Mouse (Mus musculus) lung, embryonic 14.5 days (tissue): ENCODE results near the gene Zdhhc19. TPM values are rescaled to one million over a fixed set of nuclear protein-coding genes. Genes with fewer than 3 reads are reported as not detected.
A peak's percentile ranks its signal among the peaks of the same experiment; 100 is the strongest.

Source experiments
- ATAC-seq: fragments of 200-750 bp; cut with Nextera tagmentation; 2 replicates; pipeline ENCODE4 v1.8.0; 2017; ENCODE audit warnings: mild to moderate bottlenecking, moderate TSS enrichment, moderate library complexity; ENCODE audit not compliant: insufficient read depth
- DNase-seq: peaks from one replicate; pipeline ENCODE4 v3.0.0-alpha.2; 2015
- H3K27ac ChIP-seq: fragments of 300-500 bp; sonication (generic); 2 replicates; pipeline ENCODE4 v1.5.1; 2014; ENCODE audit warnings: low read depth, mild to moderate bottlenecking, moderate library complexity
- H3K27me3 ChIP-seq: fragments of 300-500 bp; sonication (generic); 2 replicates; pipeline ENCODE4 v1.6.1; 2014; ENCODE audit warnings: low read length, control low read depth; ENCODE audit not compliant: insufficient read depth
- H3K36me3 ChIP-seq: fragments of 300-500 bp; sonication (generic); 2 replicates; pipeline ENCODE4 v1.6.1; 2014; ENCODE audit warnings: control low read depth; ENCODE audit not compliant: insufficient read depth
- H3K4me1 ChIP-seq: fragments of 300-500 bp; sonication (generic); 2 replicates; pipeline ENCODE4 v1.6.1; 2014; ENCODE audit warnings: antibody characterized with exemption, control low read depth; ENCODE audit not compliant: insufficient read depth
- H3K4me2 ChIP-seq: fragments of 300-500 bp; sonication (generic); 2 replicates; pipeline ENCODE4 v1.6.1; 2014; ENCODE audit warnings: mild to moderate bottlenecking
- H3K4me3 ChIP-seq: fragments of 300-500 bp; sonication (generic); 2 replicates; pipeline ENCODE4 v1.5.1; 2014; ENCODE audit warnings: low read depth, low read length
- H3K9ac ChIP-seq: fragments of 300-500 bp; sonication (generic); 2 replicates; pipeline ENCODE4 v1.6.1; 2014
- H3K9me3 ChIP-seq: fragments of 300-500 bp; sonication (generic); 2 replicates; pipeline ENCODE4 v1.6.1; 2016; ENCODE audit warnings: low read depth, low read length, control low read depth
- CTCF ChIP-seq: IDR thresholded peaks from 2 replicates; pipeline ENCODE4 v1.5.1; 2016; ENCODE audit warnings: antibody characterized with exemption, low read depth
- WGBS: fragments of 180-500 bp; shearing (Covaris S2); extraction: QIAGEN DNeasy Blood & Tissue Kit; methylation state at CpG from one replicate; pipeline ENCODE4 v1.1.7; 2014; 5-methylcytosine and 5-hydroxymethylcytosine counted together
- polyA plus RNA-seq: library from polyadenylated mRNA; unstranded; fragments of >200 nt; fragmentation: Nextera tagmentation; extraction: Ambion mirVana; gene quantifications from 2 replicates; pipeline ENCODE4 v1.2.1, GENCODE M21; 2014

Gene Zdhhc19
- polyA plus RNA-seq, 1 experiment from 2014 or later = not detected

DNA sequence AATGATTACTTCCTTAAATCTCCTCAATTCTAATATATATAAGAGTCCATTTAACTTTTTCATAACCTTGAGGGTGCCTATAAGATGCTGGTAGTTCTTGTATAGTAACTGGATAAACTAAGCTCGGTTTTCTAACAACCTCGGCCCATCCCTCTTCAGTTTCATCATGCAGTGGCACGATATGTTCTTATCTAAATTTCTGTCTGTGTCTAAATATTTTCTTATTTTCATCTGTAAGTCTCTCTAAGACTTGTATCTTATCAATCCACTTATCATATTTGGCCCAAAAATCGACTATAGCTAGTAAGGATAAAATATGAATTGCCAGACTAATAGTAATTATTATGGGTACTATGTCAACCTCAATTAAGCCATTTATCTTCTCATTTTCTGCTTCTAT, 90.4 kb downstream of the Zdhhc19 start:
- 71% methylated on average over 4 of the region's 4 CpGs for WGBS
- ATAC-seq = no peak

DNA sequence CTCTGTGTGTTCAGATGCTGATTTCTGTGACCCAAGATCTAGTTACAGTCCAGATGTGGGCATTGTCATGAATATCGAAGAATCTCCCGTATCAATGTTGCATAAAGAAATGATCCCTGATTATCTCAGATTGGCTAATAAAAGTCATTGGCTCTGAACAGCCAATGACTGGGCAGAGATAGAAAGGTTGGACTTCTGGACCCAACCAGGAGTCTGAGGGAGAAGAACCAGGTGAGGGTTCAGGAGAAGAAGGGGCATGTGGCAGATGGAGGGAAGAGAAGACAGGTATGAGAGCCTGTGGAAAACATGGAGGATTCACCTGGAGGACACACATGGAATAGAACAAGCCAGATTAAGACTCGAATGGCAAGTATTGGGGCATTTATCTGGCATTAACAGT, 92.5 kb downstream of the Zdhhc19 start:
- H3K4me2 ChIP-seq = no peak overlapping the region
- no peaks in the 10 kb centered on the region for H3K27me3 ChIP-seq
- H3K4me1 ChIP-seq = no peaks in the 10 kb centered on the region; the same call in 1 of the 2 replicates
- WGBS = 87% methylated on average over 3 of the region's 3 CpGs
- DNase-seq (no peak), ATAC-seq (no peak)
- H3K9ac ChIP-seq = no peak overlapping the region
- no peak overlapping the region for H3K27ac ChIP-seq
- no peaks in the 10 kb centered on the region for H3K36me3 ChIP-seq
- no peak for TF ChIP-seq CTCF
- H3K4me3 ChIP-seq = no peak overlapping the region
- no peaks in the 10 kb centered on the region for H3K9me3 ChIP-seq

More for the DNA sequence above, 90.4 kb downstream of the Zdhhc19 start:
- Histone ChIP-seq H3K36me3 (no peaks in the 10 kb centered on the region), H3K4me2 (no peak overlapping the region), H3K27me3 (no peaks in the 10 kb centered on the region), H3K4me3 (no peak overlapping the region), H3K4me1 (no peaks in the 10 kb centered on the region), H3K9me3 (no peaks in the 10 kb centered on the region), H3K27ac (no peak overlapping the region), H3K9ac (no peak overlapping the region)
- DNase-seq = no peak
- no peak for TF ChIP-seq CTCF

DNA sequence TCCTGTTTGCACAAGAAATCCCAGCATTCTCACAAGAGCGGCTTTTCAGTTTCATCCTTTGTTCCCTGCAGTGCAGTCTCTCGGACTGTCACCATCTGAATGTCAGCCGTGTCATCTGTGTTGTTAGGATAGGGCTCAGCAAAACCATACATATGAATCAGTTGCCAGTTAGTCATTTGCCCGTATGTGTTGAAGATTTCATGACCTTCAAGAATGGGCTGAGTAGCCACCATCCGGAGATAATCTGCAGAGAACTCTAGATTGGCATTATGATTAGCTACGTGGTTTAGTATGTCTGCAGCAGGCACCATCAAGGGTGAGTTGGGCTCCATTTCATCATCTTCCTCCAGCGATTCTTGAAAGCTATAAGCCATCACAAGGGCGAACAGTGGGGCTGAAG, 95.5 kb downstream of the Zdhhc19 start:
- Histone ChIP-seq H3K4me3 (no peak overlapping the region), H3K27me3 (no peaks in the 10 kb centered on the region), H3K27ac (no peak overlapping the region), H3K36me3 (no peaks in the 10 kb centered on the region), H3K4me1 (no peaks in the 10 kb centered on the region; the same call in 1 of the 2 replicates), H3K9ac (no peak overlapping the region), H3K4me2 (no peak overlapping the region), H3K9me3 (no peaks in the 10 kb centered on the region)
- 84% methylated on average over 8 of the region's 8 CpGs for WGBS
- no peak for TF ChIP-seq CTCF
- no peak for DNase-seq
- no peak for ATAC-seq

DNA sequence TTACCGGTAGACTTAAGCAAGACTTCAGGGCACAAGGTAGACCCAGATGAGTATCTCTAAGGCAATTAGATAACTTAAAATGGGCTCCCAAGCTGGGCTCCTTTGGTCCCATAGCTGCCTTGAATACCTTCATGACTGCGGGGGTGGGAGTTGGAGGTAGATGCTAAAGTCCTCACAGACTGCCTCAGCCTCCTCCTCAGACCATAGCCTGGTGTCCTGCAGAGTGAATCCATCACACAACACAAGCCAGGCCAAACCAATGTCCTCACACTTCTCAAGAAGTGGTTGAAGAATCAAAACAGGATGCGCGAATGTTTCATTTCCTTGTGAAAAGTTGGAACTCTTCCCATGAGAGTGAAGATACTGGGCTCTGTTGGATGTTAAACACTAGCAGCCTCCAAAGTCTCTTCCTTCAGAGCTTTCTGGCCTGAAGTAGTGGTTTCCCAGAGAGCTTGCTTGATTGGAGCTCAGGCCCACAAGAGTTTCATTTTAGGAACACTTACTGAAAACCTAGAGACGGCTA, 97.3 kb downstream of the Zdhhc19 start:
- H3K4me1 ChIP-seq = no peaks in the 10 kb centered on the region; the same call in 1 of the 2 replicates
- ATAC-seq (no peak), DNase-seq (peak; percentile 56)
- H3K36me3 ChIP-seq = no peaks in the 10 kb centered on the region
- no peak for TF ChIP-seq CTCF
- H3K27me3 ChIP-seq = no peaks in the 10 kb centered on the region
- no peak overlapping the region for H3K4me2 ChIP-seq
- no peaks in the 10 kb centered on the region for H3K9me3 ChIP-seq
- no peak overlapping the region for H3K4me3 ChIP-seq
- H3K27ac ChIP-seq = no peak overlapping the region
- 79% methylated on average over 5 of the region's 5 CpGs for WGBS
- no peak overlapping the region for H3K9ac ChIP-seq

DNA sequence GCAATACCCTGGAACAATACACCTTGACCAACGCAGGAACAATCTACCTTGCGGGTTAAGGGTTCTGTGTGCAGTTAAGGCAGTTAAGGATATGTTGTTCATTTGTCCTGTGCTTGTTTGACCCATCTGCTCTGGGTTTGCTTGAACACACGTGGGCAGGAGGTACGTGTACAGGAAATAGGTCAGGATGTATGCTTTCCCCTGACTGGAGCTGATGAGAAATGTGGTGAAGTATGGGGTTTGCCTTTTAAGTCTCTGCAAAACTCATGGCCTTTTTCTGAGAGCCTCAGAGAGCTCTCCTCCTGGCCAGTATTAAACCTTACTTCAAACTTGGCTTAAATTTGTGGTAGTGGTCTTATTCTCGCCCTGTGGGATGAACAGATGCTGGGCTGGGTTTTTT, 97.9 kb downstream of the Zdhhc19 start:
- Histone ChIP-seq H3K9me3 (no peaks in the 10 kb centered on the region), H3K36me3 (no peaks in the 10 kb centered on the region), H3K27ac (no peak overlapping the region), H3K27me3 (no peaks in the 10 kb centered on the region), H3K9ac (no peak overlapping the region), H3K4me3 (no peak overlapping the region), H3K4me1 (no peaks in the 10 kb centered on the region; the same call in 1 of the 2 replicates), H3K4me2 (no peak overlapping the region)
- ATAC-seq (no peak), DNase-seq (no peak)
- no peak for TF ChIP-seq CTCF
- WGBS = 74% methylated on average over 5 of the region's 5 CpGs

DNA sequence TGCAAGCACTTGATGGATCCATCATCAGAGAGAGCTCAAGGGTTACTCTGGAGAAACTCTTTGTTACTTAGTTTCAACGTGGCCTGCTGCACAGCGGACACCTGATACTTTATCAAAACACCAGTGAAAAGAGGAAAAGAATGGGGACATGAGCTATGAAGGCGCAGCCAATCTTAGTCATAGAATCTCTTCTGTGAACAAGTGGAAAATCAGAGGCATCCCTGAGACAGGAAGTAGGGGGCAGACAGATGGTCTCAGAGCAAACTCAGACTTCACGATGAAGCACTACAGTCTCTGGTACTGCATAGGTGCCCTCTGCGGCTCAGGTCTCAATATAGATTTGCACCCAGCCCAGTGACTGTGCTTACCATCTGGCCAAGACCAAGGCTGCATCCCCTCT, 98.6 kb downstream of the Zdhhc19 start:
- Histone ChIP-seq H3K27ac (no peak overlapping the region), H3K4me2 (no peak overlapping the region), H3K9ac (no peak overlapping the region), H3K9me3 (no peaks in the 10 kb centered on the region), H3K27me3 (no peaks in the 10 kb centered on the region), H3K4me3 (no peak overlapping the region), H3K4me1 (no peaks in the 10 kb centered on the region; the same call in 1 of the 2 replicates), H3K36me3 (no peaks in the 10 kb centered on the region)
- TF ChIP-seq CTCF = no peak
- ATAC-seq (no peak), DNase-seq (no peak)
- WGBS = 66% methylated on average over 5 of the region's 5 CpGs

DNA sequence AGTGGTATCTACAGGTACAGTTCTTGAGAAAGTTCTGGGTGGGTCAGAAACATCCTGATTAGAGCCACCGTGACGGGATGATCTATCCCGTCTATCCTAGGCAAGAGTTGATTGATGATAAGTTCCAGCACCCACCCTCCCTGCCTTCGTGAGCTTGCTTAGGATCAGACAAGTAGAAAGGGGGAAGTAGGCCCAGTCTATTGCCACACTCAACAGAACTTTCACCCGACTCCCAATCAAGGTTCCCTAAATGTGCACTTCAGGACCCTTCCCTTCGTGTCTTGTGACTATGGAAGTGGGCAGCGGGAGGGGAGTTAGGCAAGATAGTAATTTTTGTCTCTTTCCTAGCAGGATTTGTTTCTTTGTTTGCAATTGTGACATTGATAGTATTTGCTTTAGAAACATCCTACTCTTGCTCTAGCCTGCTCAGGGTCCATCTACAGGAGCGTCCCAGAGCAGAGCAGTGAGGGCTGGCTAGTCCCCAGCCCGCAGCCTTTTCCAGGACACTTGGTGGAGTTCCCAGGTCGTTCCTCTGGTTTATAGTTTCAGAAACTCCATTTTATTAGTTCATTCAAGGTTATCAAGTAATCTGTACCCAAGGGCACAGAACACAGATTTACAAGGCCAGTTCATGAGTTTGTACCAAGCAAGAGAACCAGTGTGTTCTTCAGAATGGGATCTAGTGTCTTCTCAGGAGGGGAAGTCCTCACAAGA, 99.2 kb downstream of the Zdhhc19 start:
- H3K9me3 ChIP-seq = no peaks in the 10 kb centered on the region
- TF ChIP-seq CTCF = no peak
- H3K4me2 ChIP-seq = no peak overlapping the region
- no peak overlapping the region for H3K9ac ChIP-seq
- no peaks in the 10 kb centered on the region for H3K36me3 ChIP-seq
- no peak overlapping the region for H3K4me3 ChIP-seq
- 80% methylated on average over 10 of the region's 10 CpGs for WGBS
- H3K27ac ChIP-seq = no peak overlapping the region
- H3K4me1 ChIP-seq = no peaks in the 10 kb centered on the region; the same call in 1 of the 2 replicates
- no peak for DNase-seq
- ATAC-seq = no peak
- H3K27me3 ChIP-seq = no peaks in the 10 kb centered on the region
